Mouse (Mus musculus): ENCODE results near the gene Pyroxd1. TPM values are rescaled to one million over a fixed set of nuclear protein-coding genes. Genes with fewer than 3 reads are reported as not detected.
"Not testable (repeated sequence)": the region's sequence is repeated elsewhere in the genome, so short reads cannot be mapped to it uniquely, and the experiment has no call there.

Gene Pyroxd1
- polyA plus RNA-seq, 1 experiment from 2014 or later: 21.7 TPM

- Histone ChIP-seq H3K9me3 (no peaks in the 10 kb centered on the region), H3K4me3 (no peak overlapping the region), H3K4me1 (replicated peaks) (peaks cover 10% of the 10 kb centered on the region), H3K27me3 (ENCODE audit: insufficient read depth, poor library complexity, severe bottlenecking) (no peaks in the 10 kb centered on the region), H3K27ac (no peak overlapping the region), H3K36me3 (peaks cover 46% of the 10 kb centered on the region)
- DNase-seq (ENCODE audit: low spot score): no peak
- 91% methylated on average over 11 of the region's 11 CpGs for WGBS
Measured at GRCm38 (mm10) chr6:142347431-142348385, 2.3 kb downstream of the Pyroxd1 start.

GRCm38 (mm10) chr6:142352099-142352498, 6.6 kb downstream of the Pyroxd1 start:
- 88% methylated on average over 3 of the region's 3 CpGs for WGBS
- H3K4me3 ChIP-seq; H3K4me1 ChIP-seq (replicated peaks); H3K9me3 ChIP-seq; H3K27ac ChIP-seq; H3K27me3 ChIP-seq (ENCODE audit: insufficient read depth, poor library complexity, severe bottlenecking); DNase-seq (ENCODE audit: low spot score): not testable (repeated sequence)
- peaks cover 80% of the 10 kb centered on the region for H3K36me3 ChIP-seq

GRCm38 (mm10) chr6:142357106-142357505, 11.7 kb downstream of the Pyroxd1 start:
- no peaks in the 10 kb centered on the region for H3K9me3 ChIP-seq
- no peak for DNase-seq (ENCODE audit: low spot score)
- 68% methylated on average over 7 of the region's 7 CpGs for WGBS
- H3K4me1 ChIP-seq (replicated peaks): no peaks in the 10 kb centered on the region
- no peak overlapping the region for H3K27ac ChIP-seq
- H3K27me3 ChIP-seq (ENCODE audit: insufficient read depth, poor library complexity, severe bottlenecking): no peaks in the 10 kb centered on the region
- H3K36me3 ChIP-seq: peaks cover 90% of the 10 kb centered on the region
- no peak overlapping the region for H3K4me3 ChIP-seq

- no peak for DNase-seq (ENCODE audit: low spot score)
- WGBS: 95% methylated on average over 6 of the region's 6 CpGs
- no peak overlapping the region for H3K4me3 ChIP-seq
- H3K4me1 ChIP-seq (replicated peaks): no peaks in the 10 kb centered on the region
- no peaks in the 10 kb centered on the region for H3K27me3 ChIP-seq (ENCODE audit: insufficient read depth, poor library complexity, severe bottlenecking)
- no peak overlapping the region for H3K27ac ChIP-seq
- H3K9me3 ChIP-seq: no peaks in the 10 kb centered on the region
- peaks cover 98% of the 10 kb centered on the region for H3K36me3 ChIP-seq
Measured at GRCm38 (mm10) chr6:142362036-142362435, 16.6 kb downstream of the Pyroxd1 start.

- Histone ChIP-seq H3K36me3 (peaks cover 98% of the 10 kb centered on the region), H3K27ac (no peak overlapping the region), H3K4me1 (replicated peaks) (no peaks in the 10 kb centered on the region), H3K4me3 (no peak overlapping the region), H3K9me3 (no peaks in the 10 kb centered on the region), H3K27me3 (ENCODE audit: insufficient read depth, poor library complexity, severe bottlenecking) (no peaks in the 10 kb centered on the region)
- no peak for DNase-seq (ENCODE audit: low spot score)
- 78% methylated on average over 9 of the region's 9 CpGs for WGBS
Measured at GRCm38 (mm10) chr6:142363019-142363576, 17.6 kb downstream of the Pyroxd1 start.

- H3K27me3 ChIP-seq (ENCODE audit: insufficient read depth, poor library complexity, severe bottlenecking): no peaks in the 10 kb centered on the region
- no peak for DNase-seq (ENCODE audit: low spot score)
- WGBS: 92% methylated on average over 8 of the region's 8 CpGs
- no peaks in the 10 kb centered on the region for H3K4me1 ChIP-seq (replicated peaks)
- peaks cover 95% of the 10 kb centered on the region for H3K36me3 ChIP-seq
- H3K27ac ChIP-seq: no peak overlapping the region
- H3K9me3 ChIP-seq: no peaks in the 10 kb centered on the region
- no peak overlapping the region for H3K4me3 ChIP-seq
Measured at GRCm38 (mm10) chr6:142365742-142366472, 20.5 kb downstream of the Pyroxd1 start.

GRCm38 (mm10) chr6:142366473-142367018, 21.1 kb downstream of the Pyroxd1 start:
- Histone ChIP-seq H3K4me1 (replicated peaks) (no peaks in the 10 kb centered on the region), H3K36me3 (peaks cover 92% of the 10 kb centered on the region), H3K4me3 (no peak overlapping the region), H3K27me3 (ENCODE audit: insufficient read depth, poor library complexity, severe bottlenecking) (no peaks in the 10 kb centered on the region), H3K9me3 (no peaks in the 10 kb centered on the region), H3K27ac (no peak overlapping the region)
- 93% methylated on average over 10 of the region's 10 CpGs for WGBS
- DNase-seq (ENCODE audit: low spot score): no peak

- Histone ChIP-seq H3K36me3 (peaks cover 92% of the 10 kb centered on the region), H3K27me3 (ENCODE audit: insufficient read depth, poor library complexity, severe bottlenecking) (no peaks in the 10 kb centered on the region), H3K27ac (no peak overlapping the region), H3K9me3 (no peaks in the 10 kb centered on the region), H3K4me1 (replicated peaks) (no peaks in the 10 kb centered on the region), H3K4me3 (no peak overlapping the region)
- DNase-seq (ENCODE audit: low spot score): no peak
- WGBS: 94% methylated on average over 3 of the region's 3 CpGs
Measured at GRCm38 (mm10) chr6:142367565-142367964, 22.1 kb downstream of the Pyroxd1 start.

GRCm38 (mm10) chr6:142369568-142369967, 24.1 kb downstream of the Pyroxd1 start:
- DNase-seq (ENCODE audit: low spot score): no peak
- no peaks in the 10 kb centered on the region for H3K4me1 ChIP-seq (replicated peaks)
- 86% methylated on average over 3 of the region's 3 CpGs for WGBS
- no peak overlapping the region for H3K4me3 ChIP-seq
- H3K36me3 ChIP-seq: peaks cover 93% of the 10 kb centered on the region
- H3K27me3 ChIP-seq (ENCODE audit: insufficient read depth, poor library complexity, severe bottlenecking): no peaks in the 10 kb centered on the region
- no peak overlapping the region for H3K27ac ChIP-seq
- no peaks in the 10 kb centered on the region for H3K9me3 ChIP-seq

GRCm38 (mm10) chr6:142377081-142377480, 31.6 kb downstream of the Pyroxd1 start:
- Histone ChIP-seq H3K4me1 (replicated peaks) (no peaks in the 10 kb centered on the region), H3K27me3 (ENCODE audit: insufficient read depth, poor library complexity, severe bottlenecking) (no peaks in the 10 kb centered on the region), H3K27ac (no peak overlapping the region), H3K4me3 (no peak overlapping the region), H3K36me3 (peaks cover 49% of the 10 kb centered on the region), H3K9me3 (no peaks in the 10 kb centered on the region)
- DNase-seq (ENCODE audit: low spot score): no peak
- WGBS: 80% methylated on average over 1 of the region's 1 CpGs

GRCm38 (mm10) chr6:142378576-142379330, 33.3 kb downstream of the Pyroxd1 start:
- H3K36me3 ChIP-seq: peaks cover 33% of the 10 kb centered on the region
- no peak overlapping the region for H3K27ac ChIP-seq
- no peak for DNase-seq (ENCODE audit: low spot score)
- no peaks in the 10 kb centered on the region for H3K4me1 ChIP-seq (replicated peaks)
- no peaks in the 10 kb centered on the region for H3K9me3 ChIP-seq
- no peaks in the 10 kb centered on the region for H3K27me3 ChIP-seq (ENCODE audit: insufficient read depth, poor library complexity, severe bottlenecking)
- 92% methylated on average over 8 of the region's 8 CpGs for WGBS
- H3K4me3 ChIP-seq: no peak overlapping the region

GRCm38 (mm10) chr6:142379961-142380360, 34.5 kb downstream of the Pyroxd1 start:
- no peaks in the 10 kb centered on the region for H3K4me1 ChIP-seq (replicated peaks)
- 94% methylated on average over 6 of the region's 6 CpGs for WGBS
- H3K9me3 ChIP-seq: no peaks in the 10 kb centered on the region
- H3K4me3 ChIP-seq: no peak overlapping the region
- peaks cover 21% of the 10 kb centered on the region for H3K36me3 ChIP-seq
- H3K27ac ChIP-seq: no peak overlapping the region
- DNase-seq (ENCODE audit: low spot score): no peak
- no peaks in the 10 kb centered on the region for H3K27me3 ChIP-seq (ENCODE audit: insufficient read depth, poor library complexity, severe bottlenecking)

All from hindbrain, embryonic 10.5 days (tissue).